Mouse (Mus musculus) midbrain, embryonic 12.5 days (tissue): ENCODE data around the gene Tmem184b. TPM values are rescaled to one million over a fixed set of nuclear protein-coding genes. Genes with fewer than 3 reads are reported as not detected.

Source experiments
- ATAC-seq: fragments of 200-750 bp; cut with Nextera tagmentation; 2 replicates; pipeline ENCODE4 v1.8.0; 2017; ENCODE audit warnings: low read depth, moderate TSS enrichment, moderate library complexity; ENCODE audit not compliant: low FRiP score
- H3K27ac ChIP-seq: fragments of 300-500 bp; sonication (generic); replicated peaks from 2 replicates; pipeline ENCODE4 v1.5.1; 2016; ENCODE audit warnings: mild to moderate bottlenecking
- H3K27me3 ChIP-seq: fragments of 300-500 bp; sonication (generic); 2 replicates; pipeline ENCODE4 v1.6.1; 2016; ENCODE audit warnings: mild to moderate bottlenecking
- H3K36me3 ChIP-seq: fragments of 300-500 bp; sonication (generic); 2 replicates; pipeline ENCODE4 v1.6.1; 2016
- H3K4me1 ChIP-seq: fragments of 300-500 bp; sonication (generic); 2 replicates; pipeline ENCODE4 v1.6.1; 2016
- H3K4me2 ChIP-seq: fragments of 300-500 bp; sonication (generic); replicated peaks from 2 replicates; pipeline ENCODE4 v1.6.1; 2016; ENCODE audit warnings: mild to moderate bottlenecking, moderate library complexity
- H3K4me3 ChIP-seq: fragments of 300-500 bp; sonication (generic); 2 replicates; pipeline ENCODE4 v1.5.1; 2016; ENCODE audit warnings: mild to moderate bottlenecking
- H3K9ac ChIP-seq: fragments of 300-500 bp; sonication (generic); replicated peaks from 2 replicates; pipeline ENCODE4 v1.6.1; 2016; ENCODE audit warnings: mild to moderate bottlenecking, moderate library complexity
- H3K9me3 ChIP-seq: fragments of 300-500 bp; sonication (generic); 2 replicates; pipeline ENCODE4 v1.6.1; 2016; ENCODE audit warnings: mild to moderate bottlenecking
- WGBS: fragments of 180-500 bp; shearing (Covaris S2); methylation state at CpG from one replicate; pipeline ENCODE4 v1.1.7; 2016; 5-methylcytosine and 5-hydroxymethylcytosine counted together
- polyA plus RNA-seq: library from polyadenylated mRNA; unstranded; fragments of >200 nt; fragmentation: Nextera tagmentation; extraction: Ambion mirVana; gene quantifications from 2 replicates; pipeline ENCODE4 v1.2.1, GENCODE M21; 2016

Tmem184b gene
- polyA plus RNA-seq, 1 experiment from 2014 or later = 47.9 TPM

DNA sequence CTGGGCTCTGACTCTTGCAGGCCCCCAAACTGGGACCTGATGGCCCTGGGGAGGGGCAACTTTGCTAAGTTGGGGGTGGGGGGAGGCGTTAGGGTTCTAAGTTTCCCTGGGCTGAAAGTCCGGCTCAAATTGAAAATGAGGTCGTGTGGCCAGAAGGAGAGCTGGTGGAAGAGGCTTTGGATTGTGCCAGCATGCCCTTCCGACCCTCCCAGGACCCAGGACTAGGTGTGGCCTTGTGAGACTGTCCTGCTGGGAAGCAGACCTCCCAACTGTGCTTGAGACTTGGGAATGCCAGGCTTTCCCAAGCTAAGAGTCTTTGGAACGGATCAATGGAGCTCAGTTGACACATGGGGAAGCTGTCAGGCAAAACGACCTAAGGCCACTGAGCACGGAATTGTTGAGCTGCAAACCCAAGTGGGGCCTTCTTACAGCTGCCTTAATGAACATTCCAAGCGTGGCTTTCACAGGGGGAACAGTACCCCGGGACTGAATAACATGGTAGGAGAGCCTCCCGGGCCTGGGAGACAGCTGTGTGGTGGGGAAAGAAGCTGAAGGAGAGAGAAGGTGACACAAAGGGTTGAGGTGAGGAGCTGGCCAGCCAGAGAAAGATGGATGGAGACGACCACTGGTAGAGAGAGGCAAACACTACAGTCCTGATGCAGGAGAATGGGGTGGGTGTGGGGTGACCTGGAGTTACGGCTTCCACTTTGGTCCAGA lies 45.2 kb downstream of the Tmem184b start:
- WGBS = 37% methylated on average over 12 of the region's 12 CpGs
- H3K36me3 ChIP-seq = peaks cover 23% of the 10 kb centered on the region
- H3K27me3 ChIP-seq = peaks cover 31% of the 10 kb centered on the region
- no peaks in the 10 kb centered on the region for H3K9me3 ChIP-seq
- no peak overlapping the region for H3K27ac ChIP-seq
- H3K4me3 ChIP-seq = peak overlapping the region; percentile 49
- 0 out of 2 replicates have a peak, but pooled peaks have one; percentile 5 for ATAC-seq
- H3K4me1 ChIP-seq = peaks cover 20% of the 10 kb centered on the region
- peak overlapping the region; percentile 89 for H3K4me2 ChIP-seq
- H3K9ac ChIP-seq = no peak overlapping the region

DNA sequence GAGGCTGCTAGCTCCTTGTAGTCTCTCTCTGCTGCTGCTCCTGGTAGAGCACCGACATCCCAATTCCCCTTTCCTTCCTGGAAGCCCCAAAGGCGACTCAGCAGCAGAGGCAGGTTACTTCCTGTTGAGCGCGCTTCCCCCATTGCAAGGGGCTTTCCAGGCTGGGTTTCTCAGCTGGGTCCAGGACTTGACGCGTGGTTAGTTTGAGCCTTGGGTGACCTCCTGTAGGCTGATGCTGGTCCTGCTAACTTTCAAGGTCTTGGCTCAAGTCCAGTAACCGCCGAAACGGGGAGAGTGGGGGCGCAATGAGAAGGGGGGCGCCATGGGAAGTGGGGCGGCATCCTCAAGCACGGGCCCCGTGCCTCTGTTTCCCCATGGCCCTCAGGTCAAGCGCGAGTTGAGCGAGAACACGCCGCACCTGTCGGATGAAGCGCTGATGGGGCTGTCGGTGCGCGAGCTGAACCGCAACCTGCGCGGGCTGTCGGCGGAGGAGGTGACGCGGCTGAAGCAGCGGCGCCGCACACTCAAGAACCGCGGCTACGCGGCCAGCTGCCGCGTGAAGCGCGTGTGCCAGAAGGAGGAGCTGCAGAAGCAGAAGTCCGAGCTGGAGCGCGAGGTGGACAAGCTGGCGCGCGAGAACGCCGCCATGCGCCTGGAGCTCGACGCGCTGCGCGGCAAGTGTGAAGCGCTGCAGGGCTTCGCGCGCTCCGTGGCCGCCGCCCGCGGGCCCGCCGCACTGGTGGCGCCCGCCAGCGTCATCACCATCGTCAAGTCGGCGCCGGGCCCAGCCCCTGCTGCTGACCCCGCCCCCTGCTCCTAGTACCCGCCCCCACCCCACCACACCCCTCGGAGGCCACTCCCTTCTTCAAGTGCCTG lies 46.1 kb downstream of the Tmem184b start:
- peak overlapping the region; percentile 65 for H3K9ac ChIP-seq
- WGBS = under 1% methylated on average over 73 of the region's 77 CpGs
- no peaks in the 10 kb centered on the region for H3K9me3 ChIP-seq
- peaks cover 15% of the 10 kb centered on the region for H3K36me3 ChIP-seq
- peak; percentile 86 for ATAC-seq
- H3K4me3 ChIP-seq = peak overlapping the region; percentile 49
- peaks cover 31% of the 10 kb centered on the region for H3K27me3 ChIP-seq
- H3K4me1 ChIP-seq = peaks cover 20% of the 10 kb centered on the region
- H3K4me2 ChIP-seq = peak overlapping the region; percentile 89
- no peak overlapping the region for H3K27ac ChIP-seq

DNA sequence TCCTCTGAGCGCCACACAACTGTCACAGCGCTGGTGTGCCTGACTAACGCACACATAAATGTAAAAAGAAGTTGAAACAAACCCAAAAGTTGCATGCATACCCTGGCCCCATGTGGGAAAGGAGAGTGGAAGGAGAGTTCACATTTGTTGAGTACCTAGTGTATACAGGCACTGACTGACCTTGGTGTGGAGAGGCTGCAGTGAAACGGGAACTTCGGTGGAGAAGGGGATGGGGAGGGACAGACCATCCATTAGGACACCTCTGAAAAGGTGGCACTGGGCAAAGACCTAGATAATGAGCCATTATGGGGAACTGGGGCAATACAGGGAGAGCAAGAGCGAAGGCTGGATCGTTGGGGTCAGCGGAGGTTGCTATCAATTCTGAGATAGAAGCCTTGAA lies 46.9 kb downstream of the Tmem184b start:
- H3K4me1 ChIP-seq = peaks cover 20% of the 10 kb centered on the region
- no peak for ATAC-seq
- H3K4me3 ChIP-seq = peak overlapping the region; percentile 49; the same call in 1 of the 2 replicates

DNA sequence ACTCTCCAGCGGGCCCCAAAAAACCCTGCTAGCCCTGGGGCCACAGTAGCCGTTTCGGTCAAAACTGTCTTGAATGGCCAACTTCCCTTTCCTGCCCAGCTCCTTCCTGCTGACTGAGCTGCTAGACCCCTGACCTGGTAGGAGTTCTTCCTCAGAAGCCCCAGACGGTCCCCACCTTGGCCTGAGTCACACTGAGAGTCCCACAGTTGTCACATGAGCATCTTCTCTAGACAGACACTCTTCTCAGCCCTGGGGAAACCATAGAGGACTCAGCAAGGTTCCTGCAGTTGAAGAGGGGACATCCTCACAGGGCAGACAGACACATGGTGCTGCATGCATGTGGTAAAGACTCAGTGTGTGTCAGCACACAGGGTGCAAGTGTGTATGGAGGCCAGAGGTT lies 48.8 kb downstream of the Tmem184b start:
- H3K27me3 ChIP-seq = peaks cover 49% of the 10 kb centered on the region
- H3K4me2 ChIP-seq = no peak overlapping the region
- no peak overlapping the region for H3K27ac ChIP-seq
- ATAC-seq = no peak
- no peaks in the 10 kb centered on the region for H3K9me3 ChIP-seq
- H3K4me1 ChIP-seq = peaks cover 20% of the 10 kb centered on the region
- 88% methylated on average over 4 of the region's 4 CpGs for WGBS
- no peaks in the 10 kb centered on the region for H3K36me3 ChIP-seq
- H3K4me3 ChIP-seq = no peak overlapping the region
- H3K9ac ChIP-seq = no peak overlapping the region

More for the DNA sequence above, 46.9 kb downstream of the Tmem184b start:
- peaks cover 7% of the 10 kb centered on the region; the same call in 1 of the 2 replicates for H3K36me3 ChIP-seq
- peaks cover 38% of the 10 kb centered on the region for H3K27me3 ChIP-seq
- 80% methylated on average over 8 of the region's 8 CpGs for WGBS
- no peak overlapping the region for H3K9ac ChIP-seq
- H3K27ac ChIP-seq = no peak overlapping the region
- H3K4me2 ChIP-seq = peak overlapping the region; percentile 89; the same call in 1 of the 2 replicates
- H3K9me3 ChIP-seq = no peaks in the 10 kb centered on the region

DNA sequence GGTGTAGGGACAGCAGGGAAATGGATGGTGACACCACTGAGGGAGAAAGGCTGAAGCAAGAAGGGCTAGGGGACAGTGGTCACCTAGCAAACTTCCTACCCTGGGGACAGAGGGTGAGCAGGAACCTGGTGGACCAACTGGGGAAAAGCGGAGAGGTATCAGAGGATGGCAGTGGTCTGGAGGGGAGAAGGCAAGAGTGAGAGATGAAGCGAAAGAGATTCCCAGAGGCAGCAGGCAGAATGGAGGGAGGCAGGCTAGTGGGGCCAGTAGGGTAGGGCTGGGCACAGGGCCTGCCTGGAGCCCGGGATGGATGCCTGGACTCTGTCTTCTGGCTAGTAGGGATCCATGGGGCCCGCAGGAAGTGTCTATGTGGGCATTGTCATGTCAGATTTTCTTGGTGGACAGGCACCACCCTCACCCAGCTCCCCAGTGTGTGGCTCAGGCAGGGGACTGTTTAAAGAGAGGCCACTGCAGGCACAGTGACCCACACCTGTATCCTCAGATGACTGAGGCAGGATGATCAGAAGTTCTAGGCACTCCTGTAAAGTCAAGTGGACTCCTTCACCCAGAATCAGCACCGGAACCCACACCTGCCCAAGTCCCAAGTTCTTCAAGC lies 49.6 kb downstream of the Tmem184b start:
- H3K4me1 ChIP-seq = peaks cover 20% of the 10 kb centered on the region
- WGBS = 83% methylated on average over 5 of the region's 5 CpGs
- H3K4me3 ChIP-seq = no peak overlapping the region
- H3K27ac ChIP-seq = no peak overlapping the region
- H3K27me3 ChIP-seq = peaks cover 57% of the 10 kb centered on the region
- no peaks in the 10 kb centered on the region for H3K36me3 ChIP-seq
- no peak overlapping the region for H3K4me2 ChIP-seq
- no peak overlapping the region for H3K9ac ChIP-seq
- no peaks in the 10 kb centered on the region for H3K9me3 ChIP-seq
- no peak for ATAC-seq

DNA sequence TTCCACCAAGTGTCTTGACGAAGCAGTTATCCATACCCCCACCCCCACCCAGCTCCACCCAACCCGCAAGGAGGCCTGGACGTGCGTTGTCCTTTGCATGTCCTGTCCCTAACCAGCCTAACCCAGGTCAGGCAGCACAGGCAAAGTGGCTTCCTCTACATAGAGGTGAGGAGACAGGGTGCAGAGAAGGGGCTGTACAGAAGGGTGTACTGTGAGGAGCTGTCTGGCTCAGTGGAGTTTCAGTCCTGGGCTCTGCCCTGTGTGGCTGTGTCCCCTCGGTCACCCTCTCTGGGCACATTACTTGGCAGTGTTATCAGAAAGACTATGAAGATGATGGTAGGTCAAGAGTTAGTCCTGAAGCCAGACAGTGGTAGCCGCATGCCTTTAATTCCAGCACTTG lies 50.9 kb downstream of the Tmem184b start:
- 86% methylated on average over 6 of the region's 6 CpGs for WGBS

DNA sequence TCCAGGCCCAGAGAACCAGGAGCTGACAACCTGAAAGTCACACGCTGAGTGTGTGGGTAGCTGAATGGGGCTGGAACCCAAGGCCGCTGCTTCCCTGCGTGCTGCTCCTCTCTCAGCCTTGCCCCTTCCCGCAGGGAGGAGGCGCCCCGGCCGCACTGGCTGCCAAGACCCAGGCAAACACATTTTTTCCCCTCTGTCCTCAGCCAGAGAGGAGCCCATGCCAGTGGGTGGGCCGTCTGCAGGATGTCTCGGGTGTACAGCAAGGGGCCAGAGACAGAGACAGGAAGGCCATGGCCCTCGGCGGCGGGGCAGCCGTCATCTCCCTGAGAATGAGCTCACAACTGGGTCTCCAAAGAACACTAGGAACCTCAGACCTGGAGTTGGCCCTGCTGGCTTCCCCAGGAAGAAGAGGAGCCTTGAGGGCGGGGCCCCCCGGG lies 52.0 kb downstream of the Tmem184b start:
- Histone ChIP-seq H3K4me1 (peaks cover 14% of the 10 kb centered on the region), H3K27ac (no peak overlapping the region), H3K4me2 (no peak overlapping the region), H3K9ac (no peak overlapping the region; the same call in 1 of the 2 replicates), H3K9me3 (no peaks in the 10 kb centered on the region), H3K27me3 (peaks cover 48% of the 10 kb centered on the region), H3K4me3 (no peak overlapping the region), H3K36me3 (no peaks in the 10 kb centered on the region)
- 33% methylated on average over 15 of the region's 15 CpGs for WGBS
- no peak for ATAC-seq

More for the DNA sequence above, 50.9 kb downstream of the Tmem184b start:
- Histone ChIP-seq H3K9ac (no peak overlapping the region), H3K27me3 (peaks cover 53% of the 10 kb centered on the region), H3K9me3 (no peaks in the 10 kb centered on the region), H3K4me2 (no peak overlapping the region), H3K4me1 (peaks cover 21% of the 10 kb centered on the region), H3K27ac (no peak overlapping the region), H3K4me3 (no peak overlapping the region), H3K36me3 (no peaks in the 10 kb centered on the region)
- ATAC-seq = no peak

DNA sequence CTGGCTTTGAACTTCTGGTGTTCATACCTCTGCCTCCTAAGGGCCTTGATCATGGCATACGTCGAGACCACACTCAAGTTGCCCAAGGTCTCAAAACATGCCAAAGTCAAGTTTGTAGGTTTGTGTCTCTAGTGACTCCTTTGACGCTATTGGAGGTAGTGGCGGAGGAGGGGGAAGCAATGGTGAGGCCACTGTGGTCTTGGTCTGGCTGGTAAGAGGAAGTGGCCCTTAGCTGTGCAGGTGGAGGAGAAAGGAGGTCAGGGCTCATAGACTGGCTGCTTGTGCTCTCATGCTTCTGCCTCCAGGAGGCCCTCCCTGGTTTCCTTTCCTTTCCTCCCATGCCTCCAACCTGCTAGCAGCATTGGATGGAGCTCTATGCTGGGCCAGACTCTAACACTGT lies 52.5 kb downstream of the Tmem184b start:
- Histone ChIP-seq H3K4me1 (peaks cover 13% of the 10 kb centered on the region), H3K27me3 (peaks cover 48% of the 10 kb centered on the region), H3K4me3 (no peak overlapping the region), H3K27ac (no peak overlapping the region), H3K9me3 (no peaks in the 10 kb centered on the region), H3K4me2 (no peak overlapping the region), H3K36me3 (no peaks in the 10 kb centered on the region), H3K9ac (no peak overlapping the region)
- no peak for ATAC-seq
- WGBS = 90% methylated on average over 4 of the region's 4 CpGs

DNA sequence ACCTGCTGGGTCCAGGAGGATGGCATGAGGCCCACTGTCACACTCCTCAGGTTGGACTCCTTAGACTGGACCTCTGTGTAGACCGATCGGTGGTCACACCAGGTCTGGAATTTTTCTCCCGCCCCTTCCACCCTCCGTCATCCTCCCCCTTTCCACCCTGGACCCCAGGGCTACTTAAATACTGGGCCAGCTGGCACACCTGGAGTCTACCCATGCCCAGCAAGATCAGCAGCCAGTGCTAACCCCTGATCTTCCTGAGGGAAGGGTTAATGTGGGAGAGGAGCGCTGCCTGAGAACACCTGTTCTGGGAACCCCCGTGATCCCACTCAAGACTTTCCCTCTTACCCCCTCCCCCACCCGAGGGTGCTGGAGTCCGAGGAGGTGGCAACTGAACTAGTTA lies 54.7 kb downstream of the Tmem184b start:
- ATAC-seq = no peak
- 72% methylated on average over 8 of the region's 8 CpGs for WGBS

DNA sequence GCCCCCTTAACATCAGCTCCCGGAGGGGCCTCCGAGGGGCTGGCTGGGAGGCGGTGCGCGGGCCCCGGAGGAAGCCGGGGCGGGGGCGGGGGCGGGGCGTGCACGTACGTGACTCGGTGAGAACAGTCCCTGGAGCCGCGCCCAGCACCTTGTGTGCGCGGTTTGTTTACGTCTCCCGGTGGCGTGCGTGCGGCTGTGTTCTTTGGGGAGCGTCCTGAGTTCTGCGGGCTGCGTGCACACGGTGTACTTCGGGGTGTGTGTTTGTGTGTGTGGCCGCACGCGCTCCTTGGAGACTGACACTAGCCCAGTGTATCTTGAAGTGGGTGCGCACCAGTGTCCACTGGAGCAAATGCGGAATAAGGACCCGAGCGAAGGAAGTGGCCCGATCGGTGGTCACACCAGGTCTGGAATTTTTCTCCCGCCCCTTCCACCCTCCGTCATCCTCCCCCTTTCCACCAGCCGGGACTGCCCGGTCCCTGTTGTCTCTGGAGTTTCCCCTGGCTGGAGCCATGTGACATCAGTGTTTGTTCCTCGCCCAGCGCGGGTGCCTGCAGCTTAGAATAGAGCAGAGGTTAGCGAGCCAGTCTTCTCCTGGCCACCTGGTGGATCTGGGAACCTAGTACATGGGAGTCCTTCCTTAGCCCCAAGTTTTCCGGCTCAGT lies 55.4 kb downstream of the Tmem184b start:
- peak overlapping the region; percentile 75 for H3K4me3 ChIP-seq
- WGBS = 1% methylated on average over 46 of the region's 46 CpGs
- H3K27ac ChIP-seq = peak overlapping the region; percentile 65
- ATAC-seq = peak; percentile 65
- no peaks in the 10 kb centered on the region for H3K9me3 ChIP-seq
- no peaks in the 10 kb centered on the region for H3K36me3 ChIP-seq
- peak overlapping the region; percentile 72 for H3K9ac ChIP-seq
- H3K4me1 ChIP-seq = peaks cover 13% of the 10 kb centered on the region
- peaks cover 47% of the 10 kb centered on the region for H3K27me3 ChIP-seq
- H3K4me2 ChIP-seq = peak overlapping the region; percentile 99

More for the DNA sequence above, 54.7 kb downstream of the Tmem184b start:
- Histone ChIP-seq H3K27me3 (peaks cover 47% of the 10 kb centered on the region), H3K4me1 (peaks cover 13% of the 10 kb centered on the region), H3K4me3 (peak overlapping the region; percentile 75), H3K9ac (no peak overlapping the region), H3K4me2 (peak overlapping the region; percentile 99), H3K27ac (no peak overlapping the region), H3K9me3 (no peaks in the 10 kb centered on the region), H3K36me3 (no peaks in the 10 kb centered on the region)

DNA sequence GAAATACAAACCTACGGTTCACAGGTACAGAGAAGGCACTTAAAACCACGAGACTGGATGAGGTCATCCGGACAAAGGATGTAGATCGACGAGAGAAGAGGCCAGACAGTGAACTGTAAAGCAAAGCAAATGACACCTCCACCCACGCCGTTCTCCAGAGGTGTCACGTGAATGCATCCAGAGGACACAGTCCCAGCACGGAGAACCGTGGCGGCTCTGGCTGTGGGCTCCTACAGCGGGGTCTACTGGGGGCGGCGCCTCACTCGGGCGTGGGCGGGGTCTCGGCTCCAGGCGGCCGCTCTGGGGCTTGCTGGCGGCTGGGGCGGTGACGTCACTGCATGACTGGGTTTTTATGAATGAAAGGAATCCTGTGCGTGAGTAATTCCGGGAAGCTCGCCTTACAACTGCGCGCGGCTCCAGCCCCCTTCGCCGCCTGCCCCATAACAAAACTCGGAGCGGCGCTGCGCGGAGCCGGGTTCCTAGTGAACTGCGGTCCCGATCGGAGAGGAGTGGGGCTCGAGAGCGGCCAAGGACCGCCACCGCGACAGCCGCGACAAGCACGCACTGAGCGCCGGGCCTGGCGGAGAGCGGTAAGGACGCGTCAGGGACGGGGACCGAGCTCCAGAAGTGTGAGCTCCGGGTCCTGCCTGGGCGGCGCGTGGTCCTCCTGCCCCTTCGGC lies 56.1 kb downstream of the Tmem184b start:
- under 1% methylated on average over 57 of the region's 61 CpGs for WGBS
- H3K9me3 ChIP-seq = no peaks in the 10 kb centered on the region
- peak overlapping the region; percentile 65 for H3K27ac ChIP-seq
- peak; percentile 91 for ATAC-seq
- peak overlapping the region; percentile 72 for H3K9ac ChIP-seq
- peak overlapping the region; percentile 75 for H3K4me3 ChIP-seq
- H3K4me1 ChIP-seq = peaks cover 13% of the 10 kb centered on the region
- no peaks in the 10 kb centered on the region for H3K36me3 ChIP-seq
- H3K27me3 ChIP-seq = peaks cover 47% of the 10 kb centered on the region
- H3K4me2 ChIP-seq = peak overlapping the region; percentile 99
